Mouse (Mus musculus) heart, postnatal 14 days (tissue): Measurements from ENCODE around the gene Aars. TPM values are rescaled to one million over a fixed set of nuclear protein-coding genes. Genes with fewer than 3 reads are reported as not detected.
"Not testable (repeated sequence)": the region's sequence is repeated elsewhere in the genome, so short reads cannot be mapped to it uniquely, and the experiment has no call there.

Experiments
- DNase-seq, 2 experiments: peaks; one replicate each; pipeline ENCODE4 v3.0.0; 2021 to 2022
- intact Hi-C: fragments of 180-260 bp; cut with DNase I; formaldehyde crosslinking; loops from one replicate; pipeline ENCODE4 v1.15.1; 2025
- total RNA-seq, 2 experiments: library from RNA; stranded (reverse); gene quantifications; 2 replicates each; pipeline ENCODE4 v1.2.3; 2021

Aars gene
- total RNA-seq, 2 experiments from 2014 or later: 31.8 to 32.9 TPM

- DNase-seq: no peak
- intact Hi-C loops: no loop called here
Observed at GRCm38 (mm10) chr8:111049106-111049505, 16.2 kb downstream of the Aars start.

GRCm38 (mm10) chr8:111053827-111054518 is 21.0 kb downstream of the Aars start:
- intact Hi-C loops: no loop called here
- DNase-seq: peak; percentile 34 to 40

- no peak for DNase-seq
- intact Hi-C loops: no loop called here
Observed at GRCm38 (mm10) chr8:111055031-111055634, 22.2 kb downstream of the Aars start.

GRCm38 (mm10) chr8:111055661-111056060 is 22.7 kb downstream of the Aars start:
- DNase-seq: no peak
- intact Hi-C loops: loop anchor here (2.0 kb wide), 1 partner anchor 35 kb away; no protein-coding TSS in a partner anchor

GRCm38 (mm10) chr8:111056158-111056663 is 23.3 kb downstream of the Aars start, which contains the start of gene Exosc6:
TSS of gene Exosc6 (plus strand) at chr8:111056339.
- DNase-seq: peak; percentile 93 to 94
- intact Hi-C loops: loop anchor here (2.0 kb wide), 1 partner anchor 35 kb away; no protein-coding TSS in a partner anchor

GRCm38 (mm10) chr8:111056691-111057293 is 23.8 kb downstream of the Aars start:
- peak; percentile 37 to 41 for DNase-seq
- intact Hi-C loops: loop anchor here (2.0 kb wide), 1 partner anchor 34 kb away; no protein-coding TSS in a partner anchor

- intact Hi-C loops: no loop called here
- DNase-seq: no peak
Observed at GRCm38 (mm10) chr8:111058946-111059572, 26.1 kb downstream of the Aars start.

GRCm38 (mm10) chr8:111061688-111062071 is 28.7 kb downstream of the Aars start:
- intact Hi-C loops: no loop called here
- DNase-seq: no peak

- DNase-seq: peak; percentile 86 to 90
- intact Hi-C loops: no loop called here
Observed at GRCm38 (mm10) chr8:111062072-111062757, 29.3 kb downstream of the Aars start.

GRCm38 (mm10) chr8:111062893-111063292 is 29.9 kb downstream of the Aars start:
- no peak for DNase-seq
- intact Hi-C loops: no loop called here

- intact Hi-C loops: no loop called here
Observed at GRCm38 (mm10) chr8:111066308-111066707, 33.4 kb downstream of the Aars start.

GRCm38 (mm10) chr8:111067439-111067838 is 34.5 kb downstream of the Aars start:
- no peak for DNase-seq
- intact Hi-C loops: no loop called here

More at GRCm38 (mm10) chr8:111066308-111066707, 33.4 kb downstream of the Aars start:
- no peak for DNase-seq

GRCm38 (mm10) chr8:111068660-111069059 is 35.7 kb downstream of the Aars start:
- DNase-seq, intact Hi-C loops: not testable (repeated sequence)

GRCm38 (mm10) chr8:111075926-111076325 is 43.0 kb downstream of the Aars start:
- DNase-seq: no peak
- intact Hi-C loops: no loop called here

- no peak for DNase-seq
- intact Hi-C loops: no loop called here
Observed at GRCm38 (mm10) chr8:111079461-111079860, 46.5 kb downstream of the Aars start.

- intact Hi-C loops: no loop called here
- DNase-seq: peak in 1 of 2 experiments; percentile 37
Observed at GRCm38 (mm10) chr8:111079861-111080271, 46.9 kb downstream of the Aars start.

GRCm38 (mm10) chr8:111081580-111082258 is 48.8 kb downstream of the Aars start:
- intact Hi-C loops: no loop called here
- DNase-seq: no peak

GRCm38 (mm10) chr8:111083936-111084335 is 51.0 kb downstream of the Aars start:
- intact Hi-C loops, DNase-seq: not testable (repeated sequence)

- intact Hi-C loops: loop anchor here (2.0 to 10.0 kb wide), 3 partner anchors 33 to 465 kb away; partner anchors contain the start of gene Exosc6
- DNase-seq: peak; percentile 83 to 88
Observed at GRCm38 (mm10) chr8:111090126-111090525, 57.2 kb downstream of the Aars start.
